Mouse (Mus musculus) limb, embryonic 11.5 days (tissue): ENCODE data around the gene Sbno2. TPM values are rescaled to one million over a fixed set of nuclear protein-coding genes. Genes with fewer than 3 reads are reported as not detected.

ENCODE experiments used
- ATAC-seq: fragments of 200-750 bp; cut with Nextera tagmentation; 2 replicates; pipeline ENCODE4 v1.8.0; 2017; ENCODE audit warnings: low read depth; ENCODE audit not compliant: insufficient number of reproducible peaks, low FRiP score, low TSS enrichment
- DNase-seq: peaks from one replicate; pipeline ENCODE4 v3.0.0-alpha.2; 2015; ENCODE audit warnings: low spot score
- H3K27ac ChIP-seq: fragments of 300-500 bp; sonication (generic); replicated peaks from 2 replicates; pipeline ENCODE4 v1.5.1; 2014; ENCODE audit warnings: low read depth, mild to moderate bottlenecking, low read length
- H3K27me3 ChIP-seq: fragments of 300-500 bp; sonication (generic); 2 replicates; pipeline ENCODE4 v1.6.1; 2014; ENCODE audit warnings: mild to moderate bottlenecking, low read length, mixed read lengths; ENCODE audit not compliant: control insufficient read depth, insufficient read depth
- H3K36me3 ChIP-seq: fragments of 300-500 bp; sonication (generic); 2 replicates; pipeline ENCODE4 v1.6.1; 2014; ENCODE audit warnings: mild to moderate bottlenecking, low read length, moderate library complexity, mixed read lengths; ENCODE audit not compliant: control insufficient read depth, insufficient read depth
- H3K4me1 ChIP-seq: fragments of 300-500 bp; sonication (generic); 2 replicates; pipeline ENCODE4 v1.6.1; 2014; ENCODE audit warnings: low read length, mixed read lengths; ENCODE audit not compliant: control insufficient read depth, insufficient read depth
- H3K4me2 ChIP-seq: fragments of 300-500 bp; sonication (generic); 2 replicates; pipeline ENCODE4 v1.6.1; 2014; ENCODE audit warnings: low read depth, mild to moderate bottlenecking, moderate library complexity; ENCODE audit not compliant: severe bottlenecking
- H3K4me3 ChIP-seq: fragments of 300-500 bp; sonication (generic); 2 replicates; pipeline ENCODE4 v1.5.1; 2014; ENCODE audit warnings: low read depth, low read length
- H3K9ac ChIP-seq: fragments of 300-500 bp; sonication (generic); 2 replicates; pipeline ENCODE4 v1.6.1; 2014; ENCODE audit warnings: mild to moderate bottlenecking, low read length
- H3K9me3 ChIP-seq: fragments of 300-500 bp; sonication (generic); 2 replicates; pipeline ENCODE4 v1.6.1; 2016; ENCODE audit warnings: low read length; ENCODE audit not compliant: control insufficient read depth
- WGBS: fragments of 180-500 bp; shearing (Covaris S2); extraction: QIAGEN DNeasy Blood & Tissue Kit; methylation state at CpG from one replicate; pipeline ENCODE4 v1.1.7; 2014; 5-methylcytosine and 5-hydroxymethylcytosine counted together
- polyA plus RNA-seq: library from polyadenylated mRNA; unstranded; fragments of >200 nt; fragmentation: Nextera tagmentation; extraction: Ambion mirVana; gene quantifications from 2 replicates; pipeline ENCODE4 v1.2.1, GENCODE M21; 2014

Sbno2 gene
- polyA plus RNA-seq, 1 experiment from 2014 or later: 8.1 TPM

DNA sequence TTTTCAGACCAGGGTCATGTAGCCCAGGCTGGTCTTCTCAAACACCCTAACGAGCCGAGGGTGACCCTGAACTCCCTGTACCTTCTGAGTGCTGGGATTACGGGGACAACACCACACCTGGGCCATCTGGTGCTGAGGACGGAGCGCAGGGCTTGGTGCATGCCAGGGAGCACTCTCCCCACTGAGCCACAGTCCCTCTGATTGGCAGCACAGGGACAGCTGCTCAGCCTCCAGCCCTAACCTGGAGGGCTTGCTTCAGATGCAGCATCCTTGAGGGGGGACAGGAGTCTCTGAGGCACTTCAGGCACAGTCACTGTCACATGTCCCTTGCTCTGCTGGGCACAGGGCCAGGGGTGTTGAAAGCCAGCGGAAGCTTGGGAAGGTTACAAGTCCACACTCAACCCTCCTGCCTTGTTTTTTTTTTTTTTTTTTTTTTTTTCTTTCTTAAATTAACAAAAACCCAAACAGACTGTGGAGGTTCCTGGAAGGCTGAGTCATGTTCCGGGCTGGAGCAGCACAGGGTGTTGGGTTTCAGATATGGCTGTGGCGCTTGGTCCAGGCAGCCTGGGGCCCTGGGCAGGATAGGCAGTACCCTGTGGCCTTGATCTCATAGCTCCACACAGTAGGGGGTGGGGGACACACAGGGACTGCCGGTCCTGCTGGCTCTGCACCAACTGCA, 34.4 kb downstream of the Sbno2 start:
- H3K27ac ChIP-seq: peak overlapping the region; percentile 62
- DNase-seq (no peak), ATAC-seq (no peak)
- H3K36me3 ChIP-seq: no peaks in the 10 kb centered on the region; the same call in 1 of the 2 replicates
- 56% methylated on average over 9 of the region's 9 CpGs for WGBS
- H3K9ac ChIP-seq: 0 out of 2 replicates have a peak overlapping the region, but pooled peaks have one; percentile 27
- H3K4me2 ChIP-seq: no peak overlapping the region
- H3K4me1 ChIP-seq: peaks cover 15% of the 10 kb centered on the region
- H3K4me3 ChIP-seq: no peak overlapping the region
- no peaks in the 10 kb centered on the region for H3K9me3 ChIP-seq
- H3K27me3 ChIP-seq: no peaks in the 10 kb centered on the region

DNA sequence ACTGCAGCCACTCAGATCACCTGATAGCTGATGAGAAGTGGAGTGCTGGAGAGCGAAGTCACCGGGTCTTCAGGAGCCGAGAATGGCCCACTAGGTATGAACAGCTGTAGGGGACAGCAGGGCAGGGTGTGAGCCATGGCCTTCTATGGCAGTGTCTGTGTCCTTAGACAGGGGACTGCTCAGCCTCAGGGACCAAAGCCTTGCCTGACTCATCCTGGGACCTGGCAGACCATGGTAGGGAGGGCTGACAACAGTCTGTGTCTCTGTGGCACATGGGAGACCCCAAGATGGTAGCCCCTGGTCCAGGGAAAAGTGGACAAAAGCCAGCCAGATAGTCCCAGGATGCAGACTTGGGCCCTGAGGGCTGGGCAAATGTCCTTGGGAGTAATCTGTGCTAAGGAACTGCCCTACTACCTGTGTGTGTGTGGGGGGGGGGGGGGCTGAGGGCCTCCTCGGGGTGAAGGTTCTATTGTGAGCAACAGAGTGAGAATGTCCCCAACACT, 35.4 kb downstream of the Sbno2 start:
- ATAC-seq (no peak), DNase-seq (no peak)
- no peaks in the 10 kb centered on the region; the same call in 1 of the 2 replicates for H3K36me3 ChIP-seq
- H3K27me3 ChIP-seq: no peaks in the 10 kb centered on the region
- 92% methylated on average over 3 of the region's 4 CpGs for WGBS
- peaks cover 8% of the 10 kb centered on the region for H3K4me1 ChIP-seq
- no peak overlapping the region for H3K4me3 ChIP-seq
- H3K27ac ChIP-seq: no peak overlapping the region
- H3K4me2 ChIP-seq: no peak overlapping the region
- no peak overlapping the region for H3K9ac ChIP-seq
- H3K9me3 ChIP-seq: no peaks in the 10 kb centered on the region

DNA sequence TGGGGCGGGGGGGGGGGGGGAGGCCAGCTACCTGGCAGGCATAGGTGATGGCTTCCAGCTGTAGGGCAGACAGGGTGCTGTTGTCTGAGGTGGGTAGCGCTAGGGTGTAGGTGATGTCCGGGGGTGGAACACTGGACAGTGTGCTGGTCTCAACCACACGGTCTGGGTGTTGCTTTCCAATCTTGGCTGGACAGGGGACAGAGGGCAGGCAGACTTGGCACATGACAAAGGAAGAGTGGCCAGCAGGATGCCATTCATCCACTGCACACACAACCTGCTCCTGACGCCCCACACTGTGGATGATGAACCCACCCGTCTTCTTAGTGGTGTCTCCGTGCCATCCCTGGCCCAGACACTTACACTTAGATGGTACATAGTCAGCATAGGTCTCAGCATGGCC, 36.1 kb downstream of the Sbno2 start:
- no peaks in the 10 kb centered on the region; the same call in 1 of the 2 replicates for H3K36me3 ChIP-seq
- ATAC-seq (no peak), DNase-seq (no peak)
- no peaks in the 10 kb centered on the region for H3K27me3 ChIP-seq
- no peak overlapping the region for H3K4me2 ChIP-seq
- 96% methylated on average over 6 of the region's 7 CpGs for WGBS
- no peak overlapping the region for H3K9ac ChIP-seq
- H3K9me3 ChIP-seq: no peaks in the 10 kb centered on the region
- no peak overlapping the region for H3K27ac ChIP-seq
- H3K4me3 ChIP-seq: no peak overlapping the region
- peaks cover 6% of the 10 kb centered on the region; the same call in 1 of the 2 replicates for H3K4me1 ChIP-seq

DNA sequence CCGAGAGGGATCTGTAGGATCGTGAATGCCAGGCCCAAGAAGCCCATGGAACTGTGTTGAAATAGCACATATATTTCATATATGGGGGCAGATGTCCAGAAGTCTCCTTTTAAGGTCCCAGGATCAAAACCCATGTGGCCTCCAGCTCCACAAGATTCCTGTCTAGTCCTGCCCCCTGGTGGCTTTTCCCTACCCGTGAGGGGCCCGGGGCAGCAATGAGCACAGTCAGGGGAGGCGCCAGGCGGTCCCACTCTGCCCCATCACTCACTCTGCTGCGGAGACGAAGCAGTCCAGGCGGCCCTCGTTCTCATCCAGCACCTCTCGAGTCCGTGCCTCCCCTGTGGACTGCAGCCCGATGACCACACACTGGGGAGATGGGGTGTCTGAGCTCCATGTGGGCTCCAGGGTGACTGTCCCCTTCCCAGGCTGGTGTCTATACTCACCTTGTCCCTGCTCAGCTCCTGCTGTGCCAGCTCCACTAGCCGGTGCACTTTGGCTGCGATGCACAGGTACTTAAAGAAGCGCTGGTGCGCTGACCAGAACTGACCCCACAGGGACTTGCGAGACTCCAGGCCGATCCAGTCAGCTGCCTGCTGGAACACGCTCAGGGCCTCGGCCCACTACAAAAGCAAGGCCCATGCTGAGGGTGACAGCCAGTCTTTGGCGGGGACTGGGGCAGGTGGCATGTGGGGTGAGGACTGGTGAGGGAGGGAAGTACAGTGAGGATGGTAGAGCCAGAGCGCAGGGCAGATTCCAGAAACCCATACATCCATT, 41.3 kb downstream of the Sbno2 start:
- no peaks in the 10 kb centered on the region for H3K4me1 ChIP-seq
- H3K27me3 ChIP-seq: no peaks in the 10 kb centered on the region
- ATAC-seq (no peak), DNase-seq (no peak)
- no peaks in the 10 kb centered on the region for H3K9me3 ChIP-seq
- H3K4me2 ChIP-seq: no peak overlapping the region
- no peak overlapping the region for H3K4me3 ChIP-seq
- peaks cover 9% of the 10 kb centered on the region for H3K36me3 ChIP-seq
- no peak overlapping the region for H3K27ac ChIP-seq
- 75% methylated on average over 23 of the region's 23 CpGs for WGBS
- H3K9ac ChIP-seq: no peak overlapping the region

DNA sequence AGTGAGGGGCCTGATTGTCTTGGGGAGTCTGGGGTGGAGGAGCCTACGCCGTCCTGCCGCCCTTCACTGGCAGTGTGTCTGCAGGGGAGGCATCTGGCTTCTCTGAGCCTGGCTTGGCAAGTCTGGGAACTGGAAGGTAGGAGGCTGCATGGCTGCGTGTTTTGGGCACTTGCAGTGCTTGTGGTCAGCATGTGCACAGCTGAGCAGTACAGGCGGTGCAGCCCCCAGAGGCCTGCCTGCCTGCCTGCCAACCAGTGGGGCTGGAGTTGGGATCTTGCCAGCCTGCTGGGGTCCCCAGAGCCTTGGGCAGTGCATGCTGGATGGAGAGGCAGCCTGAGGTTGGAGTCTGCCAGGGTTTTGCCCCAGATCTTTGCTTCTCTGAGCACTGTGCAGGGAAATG, 42.3 kb downstream of the Sbno2 start:
- no peaks in the 10 kb centered on the region for H3K27me3 ChIP-seq
- no peaks in the 10 kb centered on the region for H3K9me3 ChIP-seq
- H3K9ac ChIP-seq: no peak overlapping the region
- H3K36me3 ChIP-seq: peaks cover 9% of the 10 kb centered on the region
- no peak overlapping the region for H3K4me2 ChIP-seq
- H3K4me1 ChIP-seq: no peaks in the 10 kb centered on the region
- 93% methylated on average over 5 of the region's 5 CpGs for WGBS
- no peak overlapping the region for H3K4me3 ChIP-seq
- ATAC-seq (no peak), DNase-seq (no peak)
- no peak overlapping the region for H3K27ac ChIP-seq

DNA sequence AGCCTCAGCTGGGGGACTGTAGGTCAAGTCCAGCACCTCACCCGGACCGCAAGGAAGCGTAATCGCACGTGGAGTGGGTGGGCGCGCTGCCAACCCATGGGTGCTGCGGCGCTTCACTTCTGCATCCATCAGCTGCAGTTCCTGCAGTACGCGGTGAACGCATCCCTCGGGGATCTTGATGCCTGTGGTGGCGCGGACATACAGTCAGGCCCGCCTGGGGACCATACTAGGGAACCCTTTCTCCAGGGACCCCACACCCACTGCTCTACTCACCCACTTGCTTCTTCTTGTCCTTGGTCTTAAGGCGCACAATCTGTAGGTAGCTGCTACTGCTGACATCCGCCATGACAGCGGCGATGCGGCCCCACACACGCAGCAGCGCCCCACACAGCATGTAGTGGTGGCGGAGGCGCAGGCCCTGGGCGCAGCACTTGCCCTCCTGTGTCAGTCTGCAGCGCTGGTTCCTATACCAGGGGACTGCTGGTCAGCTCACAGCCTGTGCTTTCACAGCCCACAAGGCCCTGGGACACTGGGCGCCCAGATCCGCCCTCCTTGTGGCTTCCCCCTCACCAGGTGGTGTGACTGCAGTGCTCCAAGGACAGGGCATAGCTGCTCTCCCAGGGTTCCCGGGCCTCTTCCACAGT, 47.6 kb downstream of the Sbno2 start:
- WGBS: 78% methylated on average over 30 of the region's 30 CpGs
- Histone ChIP-seq H3K4me2 (no peak overlapping the region), H3K27ac (no peak overlapping the region), H3K4me1 (peaks cover 4% of the 10 kb centered on the region), H3K9ac (no peak overlapping the region), H3K27me3 (no peaks in the 10 kb centered on the region), H3K36me3 (peaks cover 13% of the 10 kb centered on the region), H3K9me3 (no peaks in the 10 kb centered on the region), H3K4me3 (no peak overlapping the region)
- ATAC-seq: no peak
- DNase-seq: no peak

DNA sequence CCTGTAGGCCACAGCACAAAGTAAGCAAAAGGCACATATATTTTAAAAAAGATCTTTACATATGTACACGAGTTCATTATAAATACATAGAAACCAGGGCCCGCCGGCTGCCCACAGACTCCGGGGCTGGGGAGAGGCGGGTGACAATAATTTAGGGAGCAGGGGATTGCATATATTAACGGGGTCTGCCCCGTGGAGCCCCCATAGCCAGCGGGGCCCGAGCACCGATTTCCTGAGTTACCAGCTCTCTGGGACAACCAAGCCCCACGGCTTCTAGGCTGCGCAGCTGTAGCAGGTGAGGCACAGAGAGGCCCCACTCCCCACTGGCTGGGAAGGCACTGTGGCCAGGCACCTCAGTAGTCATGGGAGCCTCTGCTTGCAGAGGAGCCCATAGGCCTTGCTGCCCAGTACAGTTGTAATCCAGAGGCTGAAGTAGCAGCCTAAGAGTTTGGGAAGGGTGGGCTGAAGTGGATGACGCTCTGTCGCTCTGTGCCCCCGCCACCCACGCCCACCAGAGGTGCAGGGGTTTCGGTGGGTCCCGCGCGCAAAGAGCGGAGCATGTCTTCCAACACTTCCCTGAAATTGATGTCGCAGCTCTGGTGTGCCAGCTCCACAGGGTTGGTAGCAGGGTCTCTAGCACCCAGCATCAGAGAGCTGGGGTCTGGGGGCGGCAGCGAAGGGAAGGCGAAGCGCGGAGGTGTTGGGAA, 48.2 kb downstream of the Sbno2 start:
- DNase-seq (no peak), ATAC-seq (no peak)
- Histone ChIP-seq H3K4me1 (peaks cover 4% of the 10 kb centered on the region), H3K27ac (no peak overlapping the region), H3K4me2 (no peak overlapping the region), H3K9me3 (no peaks in the 10 kb centered on the region), H3K27me3 (no peaks in the 10 kb centered on the region), H3K4me3 (no peak overlapping the region), H3K36me3 (peaks cover 7% of the 10 kb centered on the region; the same call in 1 of the 2 replicates), H3K9ac (no peak overlapping the region)
- WGBS: 92% methylated on average over 27 of the region's 27 CpGs

DNA sequence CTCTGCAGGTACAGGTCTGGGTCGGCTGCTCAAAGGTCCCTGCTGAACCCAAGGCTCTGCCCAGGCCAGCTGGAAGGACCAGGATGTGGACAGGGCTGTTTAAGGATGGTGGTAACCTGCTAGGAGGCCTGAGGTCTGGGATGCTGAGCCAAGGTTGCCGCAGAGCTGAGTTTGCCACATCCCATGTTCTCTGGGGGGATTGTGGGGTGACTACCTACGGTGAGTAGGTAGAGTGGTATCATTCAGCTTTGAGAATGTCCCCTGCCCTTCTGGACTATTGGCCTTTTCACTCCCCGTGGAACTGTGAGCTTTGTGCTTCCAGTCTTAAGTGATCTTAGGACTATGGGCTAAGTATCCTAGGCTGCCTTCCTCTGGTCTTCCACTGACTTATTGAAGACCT, 48.9 kb downstream of the Sbno2 start:
- H3K4me3 ChIP-seq: no peak overlapping the region
- no peak overlapping the region for H3K27ac ChIP-seq
- no peak for DNase-seq
- no peak overlapping the region for H3K9ac ChIP-seq
- H3K27me3 ChIP-seq: no peaks in the 10 kb centered on the region
- H3K9me3 ChIP-seq: no peaks in the 10 kb centered on the region
- H3K4me2 ChIP-seq: no peak overlapping the region
- WGBS: 92% methylated on average over 4 of the region's 4 CpGs
- H3K36me3 ChIP-seq: peaks cover 5% of the 10 kb centered on the region; the same call in 1 of the 2 replicates
- peaks cover 9% of the 10 kb centered on the region for H3K4me1 ChIP-seq
- ATAC-seq: no peak
